Mouse (Mus musculus) thymus, adult 2 months (tissue): Measurements from ENCODE around the gene Dgkg.

Source experiments
- CTCF ChIP-seq: fragments of 200-500 bp; IDR thresholded peaks from 2 replicates; pipeline ENCODE4 v1.5.1; 2012; ENCODE audit warnings: mild to moderate bottlenecking, control low read depth, low read length, moderate library complexity, borderline replicate concordance; ENCODE audit not compliant: control insufficient read depth, poor library complexity, insufficient read depth; ENCODE audit errors: extremely low read depth
- POLR2A ChIP-seq: fragments of 200-500 bp; IDR thresholded peaks from 2 replicates; pipeline ENCODE4 v1.6.1; 2012; ENCODE audit warnings: mild to moderate bottlenecking, low read length, control low read depth, moderate library complexity; ENCODE audit not compliant: control insufficient read depth, poor library complexity, insufficient read depth; ENCODE audit errors: extremely low read depth

DNA sequence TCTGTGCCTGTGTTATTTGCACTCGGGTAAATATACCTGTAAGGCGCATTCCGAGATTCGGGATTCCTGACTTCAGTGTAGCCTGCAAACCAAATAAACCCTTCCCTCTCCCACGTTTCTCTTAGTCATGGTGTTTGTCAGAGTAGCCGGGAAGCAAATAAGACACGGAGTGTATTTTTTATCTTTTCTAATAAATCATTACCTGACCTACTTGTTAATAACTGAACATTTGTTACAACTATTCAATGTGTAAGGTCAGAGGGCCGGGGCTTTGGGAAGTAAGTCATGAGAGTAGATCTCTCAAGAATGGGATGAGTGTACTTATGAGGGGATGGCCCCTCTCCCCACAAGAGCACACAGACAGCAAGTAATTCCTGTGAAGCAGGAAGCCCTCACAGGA, 41.1 kb upstream of the Dgkg start:
- TF ChIP-seq POLR2A, result no peak
- TF ChIP-seq CTCF, result no peak
